Mouse (Mus musculus): Measurements from ENCODE around the gene Arfip2. TPM values are rescaled to one million over a fixed set of nuclear protein-coding genes. Genes with fewer than 3 reads are reported as not detected.

Arfip2 gene
- total RNA-seq (2021), result 100 to 1,000 TPM in 1 of 2 experiments, 10 to 100 TPM in 1; 98.9 to 105 TPM
- long read RNA-seq, experiment 1, full-length matches to known transcripts, result 46 of 63 reads
- long read RNA-seq, experiment 1, partial matches to known transcripts, result 5 of 63 reads
- long read RNA-seq, experiment 1, other reads (novel, unspliced or antisense), result 12 of 63 reads
- long read RNA-seq, experiment 2, transcript Arfip2-206 (8 exons, 3,275 nt), result major isoform, 54 of 90 reads
- long read RNA-seq, experiment 2, transcript Arfip2-214 (7 exons, 938 nt), result minor isoform, 5 of 90 reads
- long read RNA-seq, experiment 2, partial matches to known transcripts, result 5 of 90 reads
- long read RNA-seq, experiment 2, other reads (novel, unspliced or antisense), result 26 of 90 reads

GRCm38 (mm10) chr7:105640233-105640893 is at the start of gene Arfip2, which contains the start of gene Gm45799:
Gene Arfip2, minus strand, starts transcription at chr7:105640416.
Gene Gm45799, plus strand, starts transcription at chr7:105640552.
- DNase-seq (ENCODE audit: low spot score in 2 of 2), result peak; percentile 98 to 99
- Histone ChIP-seq H3K4me3 (peak within 1 kb of the TSS; percentile 93), H3K27ac (peak within 1 kb of the TSS; percentile 95)
- no peak for TF ChIP-seq CTCF (conservative IDR thresholded peaks at IDR 0.05)

DNA sequence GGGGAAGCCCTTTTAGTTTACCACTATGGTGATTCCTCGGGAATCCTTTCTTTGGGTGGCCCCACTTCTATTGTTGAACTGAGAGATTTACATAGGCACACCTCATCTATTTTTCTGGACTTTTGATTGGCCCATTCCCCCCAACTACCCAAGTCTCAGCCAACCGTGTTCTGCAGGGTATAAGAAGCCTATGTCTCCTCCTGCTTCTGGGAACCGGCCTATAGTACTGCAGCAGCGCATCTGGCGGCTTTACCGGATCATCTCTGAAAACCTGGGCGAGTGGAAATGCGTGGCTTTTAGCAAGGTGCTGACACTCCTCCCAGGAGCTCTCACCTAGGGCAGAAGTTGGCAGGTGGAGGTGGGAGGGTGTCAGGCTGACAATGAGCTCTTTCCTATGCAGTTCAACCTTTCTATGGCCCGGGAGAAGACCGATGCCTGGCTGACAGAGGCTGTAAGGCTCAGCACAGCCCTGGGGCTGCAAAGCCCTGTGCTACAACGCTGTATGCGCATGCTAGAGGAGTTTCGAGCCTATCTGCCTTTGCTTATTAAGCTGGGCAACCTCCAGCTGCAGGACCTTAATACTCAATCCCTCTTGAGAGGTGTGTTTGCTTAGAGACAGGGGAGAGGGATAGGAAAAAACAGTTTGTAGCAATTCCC is 45.5 kb upstream of the Arfip2 start:
- Histone ChIP-seq H3K4me3 (no peak overlapping the region), H3K27ac (no peak overlapping the region)
- no peak for TF ChIP-seq CTCF (conservative IDR thresholded peaks at IDR 0.05)
- DNase-seq (ENCODE audit: low spot score in 2 of 2), result no peak

DNA sequence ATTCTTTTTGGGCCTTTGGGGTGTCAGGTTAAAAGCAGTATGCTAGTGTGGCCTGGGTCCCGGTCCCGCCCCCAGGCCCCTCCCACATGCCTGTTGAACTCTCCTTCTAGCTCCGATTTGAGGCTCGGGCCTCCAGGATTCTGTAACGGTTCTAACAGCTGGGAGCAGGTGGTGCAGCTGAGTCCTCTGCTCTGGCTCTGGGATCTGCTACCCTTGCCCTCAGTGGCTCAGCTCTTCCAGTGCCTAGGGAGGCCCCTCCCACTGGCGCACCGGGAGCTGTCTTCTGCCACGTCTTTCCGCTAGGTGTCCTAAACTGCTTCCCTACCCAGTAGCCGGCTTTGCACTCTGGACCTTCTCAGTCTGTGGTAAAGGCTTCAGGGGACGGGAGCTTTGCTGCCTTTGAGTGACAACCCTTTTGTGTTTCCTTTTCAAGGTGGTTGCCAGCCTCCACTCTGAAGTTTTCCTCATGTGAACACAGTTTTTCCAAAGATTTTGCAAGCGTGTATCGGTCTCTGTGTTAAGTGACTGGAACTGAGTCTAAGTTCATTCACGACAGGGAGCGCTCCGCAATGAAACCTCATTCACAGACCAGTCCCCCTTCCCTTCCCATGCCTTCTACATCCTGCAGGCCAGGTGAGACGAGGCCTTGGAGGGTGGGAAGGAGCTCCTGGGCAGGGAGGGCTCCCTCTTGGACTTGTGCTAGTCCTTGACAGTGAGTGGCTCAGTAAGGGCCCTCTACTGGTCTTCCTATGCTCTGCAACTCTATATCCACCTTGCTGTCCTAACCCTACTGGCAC is 10.6 kb upstream of the Arfip2 start, which contains the start of gene Dnhd1:
Dnhd1 (plus strand) TSS at position 189 of the 797 bp plus-strand sequence.
- H3K4me3 ChIP-seq, result peak within 1 kb of the TSS; percentile 41
- H3K27ac ChIP-seq, result no peak within 1 kb of the TSS; the same call in 1 of the 2 replicates
- peak; percentile 66 for TF ChIP-seq CTCF (conservative IDR thresholded peaks at IDR 0.05)
- DNase-seq (ENCODE audit: low spot score in 2 of 2), result peak in 1 of 2 experiments; percentile 55

GRCm38 (mm10) chr7:105641936-105642335 is 1.7 kb upstream of the Arfip2 start:
- H3K27ac ChIP-seq, result 0 out of 2 replicates have a peak overlapping the region, but pooled peaks have one; percentile 95
- no peak for DNase-seq (ENCODE audit: low spot score in 2 of 2)
- TF ChIP-seq CTCF (conservative IDR thresholded peaks at IDR 0.05), result no peak
- peak overlapping the region; percentile 93 for H3K4me3 ChIP-seq

DNA sequence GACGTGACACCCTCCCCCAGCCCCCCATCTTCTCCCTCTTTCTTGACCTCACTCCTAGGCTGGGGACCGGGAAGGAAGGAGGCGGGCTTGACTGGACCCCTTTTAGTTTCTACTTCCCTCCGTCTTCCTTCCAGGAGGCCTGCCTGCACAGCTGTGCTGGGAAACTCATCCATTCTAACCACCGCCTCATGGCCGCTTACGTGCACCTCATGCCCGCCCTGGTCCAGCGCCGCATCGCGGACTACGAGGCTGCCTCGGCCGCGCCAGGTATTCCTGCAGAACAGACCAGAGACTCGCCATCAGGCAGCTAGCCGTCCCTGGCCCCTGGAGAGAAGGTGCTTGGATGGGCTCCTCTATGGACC is 659 bp upstream of the Arfip2 start:
- no peak for DNase-seq (ENCODE audit: low spot score in 2 of 2)
- no peak for TF ChIP-seq CTCF (conservative IDR thresholded peaks at IDR 0.05)
- H3K27ac ChIP-seq, result peak overlapping the region; percentile 95
- peak overlapping the region; percentile 93 for H3K4me3 ChIP-seq

- Histone ChIP-seq H3K4me3 (peak within 1 kb of the TSS; percentile 93), H3K27ac (peak within 1 kb of the TSS; percentile 95)
- DNase-seq (ENCODE audit: low spot score in 2 of 2), result no peak
- no peak for TF ChIP-seq CTCF (conservative IDR thresholded peaks at IDR 0.05)
These were observed 460 bp downstream of the Arfip2 start, which contains the start of gene Timm10b for GRCm38 (mm10) chr7:105639756-105640155. Gene Timm10b, plus strand, starts transcription at chr7:105640056.

DNA sequence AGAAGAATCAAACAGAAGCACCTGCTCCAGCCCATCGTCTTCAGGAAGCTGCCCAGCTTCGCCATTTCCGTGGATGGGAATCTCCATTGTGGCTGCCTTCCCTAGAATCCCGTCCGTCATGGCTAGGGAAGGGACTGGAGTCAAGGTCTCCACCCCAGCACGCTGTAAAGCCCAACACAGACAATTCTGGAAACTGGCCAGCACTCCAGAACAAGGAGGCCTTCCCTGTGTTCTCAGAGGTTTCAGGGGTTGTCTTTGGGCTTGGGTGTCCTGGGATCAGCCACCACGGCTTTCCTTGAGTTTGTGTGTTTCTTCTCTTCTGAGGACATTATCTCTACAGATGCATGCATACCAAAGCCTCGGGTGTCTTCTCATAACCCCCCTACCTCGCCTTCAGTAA is 912 bp downstream of the Arfip2 start:
- peak overlapping the region; percentile 93 for H3K4me3 ChIP-seq
- H3K27ac ChIP-seq, result peak overlapping the region; percentile 95; the same call in 1 of the 2 replicates
- TF ChIP-seq CTCF (conservative IDR thresholded peaks at IDR 0.05), result no peak
- no peak for DNase-seq (ENCODE audit: low spot score in 2 of 2)

GRCm38 (mm10) chr7:105638776-105639175 is 1.4 kb downstream of the Arfip2 start:
- no peak overlapping the region; the same call in 1 of the 2 replicates for H3K4me3 ChIP-seq
- TF ChIP-seq CTCF (conservative IDR thresholded peaks at IDR 0.05), result no peak
- no peak overlapping the region for H3K27ac ChIP-seq
- DNase-seq (ENCODE audit: low spot score in 2 of 2), result no peak

DNA sequence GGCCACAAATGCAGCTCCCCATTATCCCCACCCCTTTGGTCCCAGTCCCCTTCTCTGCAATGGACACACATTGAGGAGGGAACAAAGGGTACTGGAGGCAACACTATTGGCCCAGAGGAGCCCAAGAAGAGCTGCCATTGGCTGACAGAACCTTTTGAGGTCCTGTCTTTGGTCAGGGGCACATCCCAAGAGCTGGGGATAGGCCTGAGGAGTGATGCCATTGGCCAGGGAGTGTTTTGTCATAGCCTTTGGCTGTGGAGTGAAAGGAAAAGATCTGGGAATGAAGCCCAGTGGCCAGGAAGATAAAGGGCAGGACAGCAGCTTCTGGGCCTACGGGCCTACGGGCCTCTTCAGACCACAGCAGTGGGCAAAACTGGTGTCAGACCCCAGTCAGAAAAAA is 4.5 kb downstream of the Arfip2 start:
- Histone ChIP-seq H3K27ac (peak overlapping the region; percentile 25; the same call in 1 of the 2 replicates), H3K4me3 (no peak overlapping the region)
- no peak for TF ChIP-seq CTCF (conservative IDR thresholded peaks at IDR 0.05)
- no peak for DNase-seq (ENCODE audit: low spot score in 2 of 2)

DNA sequence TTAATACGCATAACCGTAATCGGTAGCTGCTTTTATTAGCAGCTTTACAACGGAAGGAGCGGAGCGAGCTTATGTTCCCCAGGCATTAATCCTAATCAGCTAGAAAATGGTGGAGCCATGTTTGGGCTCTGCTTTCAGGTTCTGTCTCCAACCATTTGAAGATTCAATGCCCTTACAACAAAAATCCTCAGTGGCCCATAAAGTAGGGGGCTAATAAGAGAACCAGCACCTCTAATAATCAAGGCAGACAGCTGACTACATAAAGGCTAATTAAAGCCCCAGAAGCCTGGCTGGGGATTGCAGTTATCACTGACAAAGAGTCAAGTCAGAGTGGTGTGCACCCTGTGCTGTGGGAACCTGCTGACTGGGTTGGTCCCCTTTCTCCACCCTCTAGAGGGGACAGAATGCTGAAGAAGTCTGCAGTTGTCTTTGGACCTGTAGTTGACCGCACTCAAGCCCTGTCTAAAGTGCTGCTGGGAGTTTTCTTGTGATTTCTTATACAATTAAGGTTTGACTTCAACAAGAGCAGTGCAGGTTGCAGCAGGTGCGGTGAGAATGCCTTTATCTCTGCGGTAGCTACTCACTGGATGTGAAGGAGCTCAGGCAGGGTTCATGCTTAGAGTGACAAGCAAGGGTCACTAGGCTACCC is 5.8 kb downstream of the Arfip2 start:
- no peak for TF ChIP-seq CTCF (conservative IDR thresholded peaks at IDR 0.05)
- H3K27ac ChIP-seq, result peak overlapping the region; percentile 87
- no peak for DNase-seq (ENCODE audit: low spot score in 2 of 2)
- peak overlapping the region; percentile 89 for H3K4me3 ChIP-seq

DNA sequence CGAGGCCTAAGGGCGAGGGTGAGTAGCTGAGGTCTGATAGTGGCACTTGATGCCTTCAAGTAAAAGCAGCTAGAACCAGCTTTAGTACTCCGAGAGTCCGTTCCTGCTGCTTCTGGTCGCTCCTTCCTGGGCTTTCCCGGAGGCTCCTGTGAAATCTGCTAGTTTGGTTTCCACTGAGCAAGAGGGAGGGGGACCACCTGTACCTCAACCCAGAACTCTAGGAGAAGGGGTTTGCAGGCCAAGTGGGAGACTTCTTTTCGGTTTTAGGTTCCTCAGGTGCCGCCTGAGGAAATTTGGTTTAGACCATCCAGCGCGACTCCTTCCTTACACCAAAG is 6.4 kb downstream of the Arfip2 start:
- peak overlapping the region; percentile 87 for H3K27ac ChIP-seq
- peak overlapping the region; percentile 89 for H3K4me3 ChIP-seq
- no peak for DNase-seq (ENCODE audit: low spot score in 2 of 2)
- TF ChIP-seq CTCF (conservative IDR thresholded peaks at IDR 0.05), result no peak

Measured in layer of hippocampus, adult 2 months (tissue).